Mouse (Mus musculus) adrenal gland, postnatal 0 days (tissue): ENCODE data around the gene Pald1. TPM values are rescaled to one million over a fixed set of nuclear protein-coding genes. Genes with fewer than 3 reads are reported as not detected.

Source experiments
- polyA plus RNA-seq: library from polyadenylated mRNA; unstranded; fragments of >200 nt; fragmentation: Nextera tagmentation; extraction: Ambion mirVana; gene quantifications from 2 replicates; pipeline ENCODE4 v1.2.1, GENCODE M21; 2015

The Pald1 gene
- polyA plus RNA-seq: 11.5 and 12.7 TPM in 2 replicates

DNA sequence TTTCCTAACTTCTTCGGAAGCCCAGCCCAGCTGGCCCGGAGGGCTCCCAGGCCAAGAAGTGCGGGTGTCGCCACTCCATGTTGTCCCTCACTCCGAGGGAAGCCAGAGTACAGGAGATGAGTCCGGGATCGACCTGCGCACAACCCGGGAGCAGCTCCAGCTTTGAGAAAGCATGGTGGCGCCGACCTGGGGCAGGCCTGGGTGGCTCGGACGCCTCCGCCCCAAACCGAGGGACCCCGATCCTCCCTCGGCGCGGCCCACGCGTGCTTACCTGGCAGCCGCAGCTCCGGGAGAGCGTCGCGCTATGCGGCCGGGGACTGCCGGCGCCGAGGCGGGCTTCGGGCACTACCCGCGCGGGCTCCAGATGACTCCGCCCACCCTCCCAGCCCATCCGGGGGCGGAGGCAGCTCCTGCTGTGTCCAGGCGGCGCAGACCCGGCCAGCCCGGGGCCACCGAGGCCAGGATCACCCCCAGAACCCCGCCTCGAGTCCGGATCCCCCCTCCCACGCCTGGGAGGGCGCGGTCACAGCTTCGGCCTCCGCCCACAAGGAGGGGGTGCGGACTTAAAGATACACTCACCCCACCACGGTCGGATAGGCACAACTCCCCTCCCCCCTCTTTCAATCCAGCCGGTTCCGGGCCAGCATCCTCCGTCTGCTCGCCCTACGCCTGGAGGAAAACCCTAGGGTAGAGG lies at the start of gene Pald1:
Gene Pald1, minus strand, starts transcription at position 510 of the 694 bp plus-strand sequence.

DNA sequence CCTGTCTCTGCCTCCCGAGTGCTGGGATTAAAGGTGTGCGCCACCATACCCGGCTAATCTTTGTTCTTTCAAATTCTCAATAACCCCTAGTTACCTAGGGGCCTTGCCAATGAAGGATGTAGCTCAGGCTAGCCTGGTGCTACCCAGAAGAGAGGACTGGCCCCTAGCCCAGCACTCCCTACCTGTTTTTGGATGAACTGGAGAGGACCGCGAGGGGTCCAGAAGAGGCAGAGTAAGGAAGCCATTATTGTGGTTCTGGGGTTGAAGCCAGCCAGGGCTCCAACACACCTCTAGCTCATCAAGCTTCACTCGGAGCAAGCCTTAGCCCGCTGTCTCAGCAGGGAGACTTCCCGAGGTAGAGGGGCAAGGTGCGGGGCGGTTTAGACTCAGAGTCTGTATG lies 34.3 kb upstream of the Pald1 start, which contains the start of gene Nodal:
Gene Nodal, plus strand, starts transcription at position 301 of the 400 bp plus-strand sequence.

DNA sequence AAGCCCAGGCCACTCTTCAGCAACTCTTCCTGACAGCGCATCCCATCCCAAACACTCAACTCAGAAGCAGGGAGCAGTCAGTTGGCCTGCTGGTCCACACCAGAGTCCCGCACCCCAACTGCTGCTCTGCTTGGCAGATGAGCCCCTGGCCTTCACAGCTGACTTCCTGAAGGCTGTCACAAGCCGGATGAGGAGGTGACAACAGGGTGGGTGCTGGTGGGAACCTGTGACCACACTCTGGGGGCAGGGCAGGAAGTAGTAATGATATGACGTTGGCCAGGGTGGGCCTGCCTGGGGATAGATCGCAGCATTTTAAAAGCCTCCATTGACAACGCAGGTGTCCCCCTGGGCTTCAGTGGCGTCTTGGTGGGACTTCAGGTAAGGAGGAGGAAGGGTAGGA lies 85.9 kb downstream of the Pald1 start, which contains the start of gene Prf1:
Gene Prf1, plus strand, starts transcription at position 357 of the 400 bp plus-strand sequence.

DNA sequence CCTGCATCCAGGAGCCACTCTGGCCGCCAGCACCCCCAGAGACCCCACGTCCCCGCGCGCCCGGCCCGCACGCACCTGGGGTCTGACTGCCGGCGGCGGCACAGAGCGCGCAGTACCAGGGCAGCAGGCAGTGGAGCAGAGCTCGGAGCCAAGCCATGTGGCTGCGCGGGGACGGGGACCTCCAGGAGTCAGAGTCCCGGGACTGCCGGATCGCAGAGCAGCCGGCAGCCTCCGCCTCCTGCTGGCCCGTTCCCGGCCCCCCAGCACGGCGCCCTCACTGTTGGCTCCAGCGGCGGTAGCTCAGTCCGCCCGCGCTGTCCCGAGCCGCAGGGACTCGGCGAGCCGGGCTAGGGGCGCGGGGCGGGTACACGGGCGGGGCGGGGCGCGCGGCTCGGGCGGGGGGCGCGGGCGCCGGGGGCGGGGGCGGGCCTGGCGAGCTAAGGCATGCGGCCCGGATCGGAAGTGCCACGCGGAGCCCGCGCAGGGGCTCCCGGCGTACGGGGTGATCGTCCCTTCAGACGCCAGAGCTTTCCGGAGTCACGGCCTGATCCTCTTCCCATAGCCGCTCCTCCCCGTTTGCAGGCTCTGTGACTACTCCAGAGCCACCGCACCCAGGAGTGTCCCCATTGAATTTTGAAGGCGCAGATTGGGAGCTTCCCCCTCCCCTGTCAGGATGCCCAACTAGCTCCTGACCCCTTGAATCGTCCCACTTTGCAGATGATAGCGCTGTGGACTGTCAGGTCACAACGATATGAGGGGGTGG lies 110.1 kb downstream of the Pald1 start, which contains the start of gene Adamts14:
Gene Adamts14, minus strand, starts transcription at position 358 of the 763 bp plus-strand sequence.

Other genes starting within 250 kb of the Pald1 start
- 30.3 and 50.5 TPM in 2 replicates for gene Sgpl1, start 235.8 kb downstream of the Pald1 start, polyA plus RNA-seq
- 0.14 and 0.22 TPM in 2 replicates for gene Tbata, start 211.6 kb downstream of the Pald1 start, polyA plus RNA-seq
- 1.5 and 1.8 TPM in 2 replicates for gene Adamts14, start 110.1 kb downstream of the Pald1 start, polyA plus RNA-seq
- not detected in 2 replicates for gene Prf1, start 85.7 kb downstream of the Pald1 start, polyA plus RNA-seq
- gene Nodal, start 34.4 kb upstream of the Pald1 start, polyA plus RNA-seq: 0.20 TPM in 1 of 2 replicates, not detected in the other
- 31.9 and 57.1 TPM in 2 replicates for gene Eif4ebp2, start 69.1 kb upstream of the Pald1 start, polyA plus RNA-seq
- 4.7 and 8.8 TPM in 2 replicates for gene Lrrc20, start 92.3 kb upstream of the Pald1 start, polyA plus RNA-seq
- 0.16 and 0.18 TPM in 2 replicates for gene Npffr1, start 212.0 kb upstream of the Pald1 start, polyA plus RNA-seq